Mouse (Mus musculus): Measurements from ENCODE around the gene Synj2. TPM values are rescaled to one million over a fixed set of nuclear protein-coding genes. Genes with fewer than 3 reads are reported as not detected.

Gene Synj2
- total and polyA plus RNA-seq, 3 experiments: 0.02 to 0.11 TPM; not detected in 1

DNA sequence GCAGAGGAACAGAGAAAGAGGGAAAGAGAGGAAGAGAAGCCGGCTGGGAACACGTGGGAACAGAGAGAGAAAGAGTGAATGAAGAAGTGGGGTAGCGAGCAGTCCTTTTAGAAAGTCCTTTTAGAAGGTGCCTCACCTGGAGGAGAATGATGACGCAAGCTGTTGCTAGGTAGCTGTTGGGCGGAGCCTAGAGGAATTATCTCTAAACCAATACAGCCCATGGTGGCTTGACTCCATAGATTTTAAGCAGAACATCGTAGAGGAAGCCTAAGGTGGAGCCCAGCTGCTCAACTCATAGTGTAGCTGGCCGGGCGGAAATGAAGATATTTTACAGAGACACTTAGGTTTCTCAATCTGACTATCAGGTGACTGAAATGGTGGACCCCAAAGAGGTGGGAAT is 22.7 kb downstream of the Synj2 start:
- H3K9me3 ChIP-seq (replicated peaks): no peaks in the 10 kb centered on the region
- H3K27me3 ChIP-seq (ENCODE audit: insufficient read depth, low read length): peaks cover 25% of the 10 kb centered on the region
- no peaks in the 10 kb centered on the region for H3K36me3 ChIP-seq (replicated peaks)
- no peak overlapping the region for H3K4me3 ChIP-seq (ENCODE audit: low read depth, low read length)
- no peak for ATAC-seq (ENCODE audit: extremely low read depth, insufficient number of reproducible peaks, low FRiP score, poor library complexity, severe bottlenecking)
- no peaks in the 10 kb centered on the region for H3K4me1 ChIP-seq (ENCODE audit: insufficient read depth, low read depth, low read length)
- TF ChIP-seq GATA1 (IDR thresholded peaks at IDR 0.05; ENCODE audit: borderline replicate concordance, low read length) (no peak), POLR2AphosphoS5 (IDR thresholded peaks at IDR 0.05; ENCODE audit: insufficient replicate concordance, low read depth, low read length) (no peak), GATA2 (IDR thresholded peaks at IDR 0.05; ENCODE audit: borderline replicate concordance, low read depth, low read length) (no peak)
- no peak for DNase-seq (ENCODE audit: low spot score)

DNA sequence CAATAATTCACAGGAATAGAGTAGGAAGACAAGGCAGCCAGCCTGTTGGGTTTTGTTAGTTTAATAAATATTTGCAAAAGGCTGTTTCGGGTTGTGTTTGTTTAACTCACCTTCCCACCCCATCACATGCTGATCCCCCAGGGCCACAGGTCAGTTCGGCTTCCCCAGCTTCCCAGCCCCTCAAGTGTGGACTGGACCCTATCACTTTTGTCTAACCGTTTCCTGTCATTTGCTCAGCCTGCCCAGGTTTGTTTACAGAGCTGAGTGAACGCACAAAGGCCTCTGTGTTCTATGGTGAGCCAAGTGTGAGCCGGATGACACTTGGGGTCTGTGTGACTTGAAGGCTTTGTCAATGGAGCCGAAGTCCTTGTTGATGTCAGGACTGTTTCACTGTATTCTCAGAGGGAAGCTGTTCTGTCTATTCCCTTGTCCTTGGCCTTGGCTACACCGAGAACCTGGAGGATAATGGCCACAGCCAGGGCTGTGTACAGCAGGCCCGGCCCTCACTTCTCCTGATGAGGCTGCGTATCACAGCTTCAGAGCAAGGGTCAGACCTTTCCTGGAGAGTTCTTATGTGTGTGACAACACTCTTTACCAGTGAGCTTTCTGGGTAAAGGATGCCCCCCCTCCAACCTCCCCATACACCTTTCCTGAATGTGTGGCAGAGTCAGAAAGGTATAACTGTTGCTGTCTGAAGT is 24.2 kb downstream of the Synj2 start:
- Histone ChIP-seq H3K36me3 (replicated peaks) (no peaks in the 10 kb centered on the region), H3K9me3 (replicated peaks) (no peaks in the 10 kb centered on the region), H3K4me1 (ENCODE audit: insufficient read depth, low read depth, low read length) (no peaks in the 10 kb centered on the region), H3K27me3 (ENCODE audit: insufficient read depth, low read length) (peaks cover 23% of the 10 kb centered on the region), H3K4me3 (ENCODE audit: low read depth, low read length) (no peak overlapping the region)
- ATAC-seq (ENCODE audit: extremely low read depth, insufficient number of reproducible peaks, low FRiP score, poor library complexity, severe bottlenecking): no peak
- no peak for DNase-seq (ENCODE audit: low spot score)
- TF ChIP-seq POLR2AphosphoS5 (IDR thresholded peaks at IDR 0.05; ENCODE audit: insufficient replicate concordance, low read depth, low read length): no peak
- TF ChIP-seq TAL1 (conservative IDR thresholded peaks at IDR 0.05; ENCODE audit: low read depth, low read length): no peak
- no peak for TF ChIP-seq CTCF (IDR thresholded peaks at IDR 0.05; ENCODE audit: low read depth, low read length)
- no peak for TF ChIP-seq GATA1 (IDR thresholded peaks at IDR 0.05; ENCODE audit: borderline replicate concordance, low read length)
- TF ChIP-seq GATA2 (IDR thresholded peaks at IDR 0.05; ENCODE audit: borderline replicate concordance, low read depth, low read length): no peak

DNA sequence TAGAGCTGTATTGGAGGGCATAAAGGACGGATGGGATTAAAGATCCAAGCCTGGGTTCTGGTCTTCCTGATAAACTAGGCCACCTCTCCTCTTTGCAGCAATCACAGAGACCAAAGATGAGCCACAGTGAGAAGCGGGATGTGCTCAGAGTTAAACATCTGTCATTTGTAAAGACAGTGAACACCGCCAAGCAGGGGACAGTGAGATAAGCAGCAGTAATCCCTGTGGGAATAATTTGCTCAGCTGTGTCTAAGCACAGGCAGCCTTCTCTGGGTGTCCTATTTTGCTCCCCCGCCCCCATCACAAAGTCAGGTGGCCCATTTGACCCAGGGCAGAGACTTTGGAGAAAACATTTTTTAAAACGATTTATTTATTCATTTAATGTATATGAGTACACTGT is 25.6 kb downstream of the Synj2 start:
- peaks cover 23% of the 10 kb centered on the region for H3K27me3 ChIP-seq (ENCODE audit: insufficient read depth, low read length)
- ATAC-seq (ENCODE audit: extremely low read depth, insufficient number of reproducible peaks, low FRiP score, poor library complexity, severe bottlenecking) (no peak), DNase-seq (ENCODE audit: low spot score) (no peak)

DNA sequence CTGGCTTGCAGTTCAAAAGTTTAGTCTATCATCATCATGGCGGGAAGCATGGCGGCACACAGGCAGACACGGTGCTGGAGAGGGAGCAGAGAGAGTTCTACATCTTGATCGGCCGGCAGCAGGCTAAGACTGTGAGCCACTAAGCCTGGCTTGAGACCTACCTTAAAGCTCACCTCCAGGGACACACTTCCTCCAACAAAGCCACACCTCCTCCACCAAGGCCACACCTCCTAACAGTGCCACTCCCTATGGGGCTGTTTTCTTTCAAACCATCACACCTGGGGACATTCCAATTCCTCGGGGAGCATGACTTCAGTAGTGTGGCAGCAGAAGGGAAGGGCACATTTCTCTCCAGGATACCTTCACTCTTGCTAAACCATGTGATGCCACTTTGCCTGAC is 27.5 kb downstream of the Synj2 start:
- ATAC-seq (ENCODE audit: extremely low read depth, insufficient number of reproducible peaks, low FRiP score, poor library complexity, severe bottlenecking) (no peak), DNase-seq (ENCODE audit: low spot score) (no peak)
- Histone ChIP-seq H3K9me3 (replicated peaks) (no peaks in the 10 kb centered on the region), H3K4me1 (ENCODE audit: insufficient read depth, low read depth, low read length) (no peaks in the 10 kb centered on the region), H3K4me3 (ENCODE audit: low read depth, low read length) (no peak overlapping the region), H3K27me3 (ENCODE audit: insufficient read depth, low read length) (peaks cover 23% of the 10 kb centered on the region), H3K36me3 (replicated peaks) (no peaks in the 10 kb centered on the region)
- no peak for TF ChIP-seq TAL1 (conservative IDR thresholded peaks at IDR 0.05; ENCODE audit: low read depth, low read length)
- no peak for TF ChIP-seq GATA2 (IDR thresholded peaks at IDR 0.05; ENCODE audit: borderline replicate concordance, low read depth, low read length)
- no peak for TF ChIP-seq GATA1 (IDR thresholded peaks at IDR 0.05; ENCODE audit: borderline replicate concordance, low read length)
- TF ChIP-seq POLR2AphosphoS5 (IDR thresholded peaks at IDR 0.05; ENCODE audit: insufficient replicate concordance, low read depth, low read length): no peak
- no peak for TF ChIP-seq CTCF (IDR thresholded peaks at IDR 0.05; ENCODE audit: low read depth, low read length)

More for the DNA sequence above, 25.6 kb downstream of the Synj2 start:
- Histone ChIP-seq H3K9me3 (replicated peaks) (no peaks in the 10 kb centered on the region), H3K4me3 (ENCODE audit: low read depth, low read length) (no peak overlapping the region), H3K4me1 (ENCODE audit: insufficient read depth, low read depth, low read length) (no peaks in the 10 kb centered on the region), H3K36me3 (replicated peaks) (no peaks in the 10 kb centered on the region)
- TF ChIP-seq POLR2AphosphoS5 (IDR thresholded peaks at IDR 0.05; ENCODE audit: insufficient replicate concordance, low read depth, low read length): no peak

DNA sequence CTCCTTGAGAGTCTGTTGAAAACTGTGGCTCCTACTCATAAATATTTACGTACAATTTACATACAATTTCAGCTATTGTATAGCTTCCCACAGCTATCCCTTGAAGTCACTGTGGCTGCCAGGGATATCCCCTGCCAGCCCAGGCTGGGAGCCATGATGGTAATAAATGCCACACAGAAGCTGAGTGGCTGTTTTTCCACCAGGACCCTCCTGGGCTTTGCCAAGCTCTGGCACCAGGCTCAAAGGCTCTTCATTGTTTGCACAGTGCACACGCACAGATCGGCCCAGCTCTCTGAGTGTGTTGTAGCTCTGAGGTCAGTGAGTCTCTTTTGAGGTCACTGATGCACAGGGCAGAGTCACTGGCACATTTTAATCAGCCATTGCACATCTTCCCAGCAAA is 28.2 kb downstream of the Synj2 start:
- Histone ChIP-seq H3K27me3 (ENCODE audit: insufficient read depth, low read length) (peaks cover 23% of the 10 kb centered on the region), H3K36me3 (replicated peaks) (no peaks in the 10 kb centered on the region), H3K4me1 (ENCODE audit: insufficient read depth, low read depth, low read length) (no peaks in the 10 kb centered on the region), H3K4me3 (ENCODE audit: low read depth, low read length) (no peak overlapping the region), H3K9me3 (replicated peaks) (no peaks in the 10 kb centered on the region)
- DNase-seq (ENCODE audit: low spot score): no peak
- no peak for ATAC-seq (ENCODE audit: extremely low read depth, insufficient number of reproducible peaks, low FRiP score, poor library complexity, severe bottlenecking)
- TF ChIP-seq POLR2AphosphoS5 (IDR thresholded peaks at IDR 0.05; ENCODE audit: insufficient replicate concordance, low read depth, low read length) (no peak), GATA2 (IDR thresholded peaks at IDR 0.05; ENCODE audit: borderline replicate concordance, low read depth, low read length) (no peak), CTCF (IDR thresholded peaks at IDR 0.05; ENCODE audit: low read depth, low read length) (no peak), GATA1 (IDR thresholded peaks at IDR 0.05; ENCODE audit: borderline replicate concordance, low read length) (no peak), TAL1 (conservative IDR thresholded peaks at IDR 0.05; ENCODE audit: low read depth, low read length) (no peak)

DNA sequence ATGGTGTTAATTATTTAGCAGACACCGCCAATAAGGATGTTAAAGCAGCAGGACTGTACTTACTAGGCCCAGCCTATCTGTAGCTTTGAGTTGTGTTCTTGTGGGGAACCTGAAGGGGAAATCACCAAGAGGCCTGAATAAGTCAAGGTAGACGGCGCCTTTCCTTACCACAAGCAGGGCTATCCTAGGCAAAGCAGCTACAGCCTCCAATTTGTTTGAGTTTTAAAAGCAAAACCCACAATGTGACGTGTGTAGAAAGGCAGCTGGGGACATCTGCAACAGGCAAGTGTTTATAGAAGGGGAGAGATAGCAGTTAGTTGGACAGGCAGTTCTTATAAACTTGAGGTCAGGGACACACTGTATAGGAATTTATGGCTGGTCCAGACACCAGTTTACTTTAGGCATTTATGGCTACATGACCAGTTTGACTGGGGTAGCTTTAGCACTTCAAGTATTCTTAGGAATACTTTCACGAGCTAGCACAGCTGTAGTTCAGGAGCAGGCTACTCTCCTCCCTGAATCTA is 29.3 kb downstream of the Synj2 start:
- Histone ChIP-seq H3K27me3 (ENCODE audit: insufficient read depth, low read length) (peaks cover 23% of the 10 kb centered on the region), H3K4me1 (ENCODE audit: insufficient read depth, low read depth, low read length) (no peaks in the 10 kb centered on the region), H3K9me3 (replicated peaks) (no peaks in the 10 kb centered on the region), H3K36me3 (replicated peaks) (no peaks in the 10 kb centered on the region), H3K4me3 (ENCODE audit: low read depth, low read length) (no peak overlapping the region)
- no peak for DNase-seq (ENCODE audit: low spot score)
- ATAC-seq (ENCODE audit: extremely low read depth, insufficient number of reproducible peaks, low FRiP score, poor library complexity, severe bottlenecking): no peak
- TF ChIP-seq TAL1 (conservative IDR thresholded peaks at IDR 0.05; ENCODE audit: low read depth, low read length) (no peak), GATA1 (IDR thresholded peaks at IDR 0.05; ENCODE audit: borderline replicate concordance, low read length) (no peak), POLR2AphosphoS5 (IDR thresholded peaks at IDR 0.05; ENCODE audit: insufficient replicate concordance, low read depth, low read length) (no peak), GATA2 (IDR thresholded peaks at IDR 0.05; ENCODE audit: borderline replicate concordance, low read depth, low read length) (no peak), CTCF (IDR thresholded peaks at IDR 0.05; ENCODE audit: low read depth, low read length) (no peak)
